Mouse (Mus musculus) lung, embryonic 14.5 days (tissue): ENCODE results near the gene Itih5. TPM values are rescaled to one million over a fixed set of nuclear protein-coding genes. Genes with fewer than 3 reads are reported as not detected.
A peak's percentile ranks its signal among the peaks of the same experiment; 100 is the strongest.

Source experiments
- ATAC-seq: fragments of 200-750 bp; cut with Nextera tagmentation; 2 replicates; pipeline ENCODE4 v1.8.0; 2017; ENCODE audit warnings: mild to moderate bottlenecking, moderate TSS enrichment, moderate library complexity; ENCODE audit not compliant: insufficient read depth
- DNase-seq: peaks from one replicate; pipeline ENCODE4 v3.0.0-alpha.2; 2015
- H3K27ac ChIP-seq: fragments of 300-500 bp; sonication (generic); 2 replicates; pipeline ENCODE4 v1.5.1; 2014; ENCODE audit warnings: low read depth, mild to moderate bottlenecking, moderate library complexity
- H3K27me3 ChIP-seq: fragments of 300-500 bp; sonication (generic); 2 replicates; pipeline ENCODE4 v1.6.1; 2014; ENCODE audit warnings: low read length, control low read depth; ENCODE audit not compliant: insufficient read depth
- H3K36me3 ChIP-seq: fragments of 300-500 bp; sonication (generic); 2 replicates; pipeline ENCODE4 v1.6.1; 2014; ENCODE audit warnings: control low read depth; ENCODE audit not compliant: insufficient read depth
- H3K4me1 ChIP-seq: fragments of 300-500 bp; sonication (generic); 2 replicates; pipeline ENCODE4 v1.6.1; 2014; ENCODE audit warnings: antibody characterized with exemption, control low read depth; ENCODE audit not compliant: insufficient read depth
- H3K4me2 ChIP-seq: fragments of 300-500 bp; sonication (generic); 2 replicates; pipeline ENCODE4 v1.6.1; 2014; ENCODE audit warnings: mild to moderate bottlenecking
- H3K4me3 ChIP-seq: fragments of 300-500 bp; sonication (generic); 2 replicates; pipeline ENCODE4 v1.5.1; 2014; ENCODE audit warnings: low read depth, low read length
- H3K9ac ChIP-seq: fragments of 300-500 bp; sonication (generic); 2 replicates; pipeline ENCODE4 v1.6.1; 2014
- H3K9me3 ChIP-seq: fragments of 300-500 bp; sonication (generic); 2 replicates; pipeline ENCODE4 v1.6.1; 2016; ENCODE audit warnings: low read depth, low read length, control low read depth
- CTCF ChIP-seq: IDR thresholded peaks from 2 replicates; pipeline ENCODE4 v1.5.1; 2016; ENCODE audit warnings: antibody characterized with exemption, low read depth
- WGBS: fragments of 180-500 bp; shearing (Covaris S2); extraction: QIAGEN DNeasy Blood & Tissue Kit; methylation state at CpG from one replicate; pipeline ENCODE4 v1.1.7; 2014; 5-methylcytosine and 5-hydroxymethylcytosine counted together
- polyA plus RNA-seq: library from polyadenylated mRNA; unstranded; fragments of >200 nt; fragmentation: Nextera tagmentation; extraction: Ambion mirVana; gene quantifications from 2 replicates; pipeline ENCODE4 v1.2.1, GENCODE M21; 2014

Itih5 gene
- polyA plus RNA-seq, 1 experiment from 2014 or later: 4.1 TPM

DNA sequence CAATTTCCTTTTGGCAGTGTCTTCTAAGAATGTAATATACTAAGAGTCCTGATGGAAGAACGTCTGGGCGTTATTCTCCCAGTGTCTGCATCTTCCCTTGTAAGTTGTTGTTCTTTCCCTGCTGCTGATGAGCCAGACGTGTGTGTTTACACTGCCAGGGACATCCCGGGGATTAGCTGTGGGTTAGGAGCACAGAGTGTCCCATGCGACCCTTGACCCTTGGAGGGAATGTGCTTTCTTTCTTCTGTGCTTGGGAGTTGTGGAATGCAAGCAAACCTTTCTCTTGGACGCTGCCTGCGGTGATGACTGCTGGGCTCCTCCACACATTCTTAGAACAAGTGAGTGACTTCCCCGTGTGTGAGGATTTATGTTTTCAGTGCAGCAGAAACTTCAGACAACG lies 89.6 kb downstream of the Itih5 start:
- no peak overlapping the region for H3K4me3 ChIP-seq
- no peak overlapping the region for H3K27ac ChIP-seq
- H3K9ac ChIP-seq: no peak overlapping the region
- no peak overlapping the region for H3K4me2 ChIP-seq
- peak; percentile 38; the same call in 1 of the 2 replicates for ATAC-seq
- 8% methylated on average over 9 of the region's 9 CpGs for WGBS
- TF ChIP-seq CTCF: no peak
- H3K9me3 ChIP-seq: no peaks in the 10 kb centered on the region
- no peaks in the 10 kb centered on the region for H3K4me1 ChIP-seq
- DNase-seq: peak; percentile 31
- H3K36me3 ChIP-seq: no peaks in the 10 kb centered on the region
- no peaks in the 10 kb centered on the region for H3K27me3 ChIP-seq

DNA sequence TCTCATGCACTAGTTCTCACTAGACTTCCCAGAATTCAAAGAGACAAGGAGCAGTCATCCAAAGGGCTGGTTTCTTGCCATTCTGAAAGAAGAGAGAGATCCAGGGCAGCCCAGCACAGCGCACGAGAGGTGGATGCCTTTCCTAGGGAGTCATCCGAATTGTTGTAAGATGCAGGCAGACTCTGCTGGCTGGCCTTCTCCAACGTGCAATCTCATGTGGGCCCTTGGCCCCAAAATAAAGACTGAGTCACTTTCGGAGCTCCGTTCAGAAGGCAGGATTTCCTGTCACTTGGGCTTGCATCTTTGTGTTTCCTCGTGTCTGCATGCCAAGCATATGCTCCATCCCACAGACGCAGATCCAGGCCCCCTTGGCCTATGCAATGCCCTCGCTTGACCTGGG lies 97.1 kb downstream of the Itih5 start:
- Histone ChIP-seq H3K4me2 (no peak overlapping the region), H3K36me3 (no peaks in the 10 kb centered on the region), H3K9ac (no peak overlapping the region), H3K27me3 (no peaks in the 10 kb centered on the region), H3K4me1 (no peaks in the 10 kb centered on the region), H3K4me3 (no peak overlapping the region), H3K27ac (no peak overlapping the region), H3K9me3 (no peaks in the 10 kb centered on the region)
- 78% methylated on average over 9 of the region's 9 CpGs for WGBS
- ATAC-seq (no peak), DNase-seq (no peak)
- TF ChIP-seq CTCF: no peak

DNA sequence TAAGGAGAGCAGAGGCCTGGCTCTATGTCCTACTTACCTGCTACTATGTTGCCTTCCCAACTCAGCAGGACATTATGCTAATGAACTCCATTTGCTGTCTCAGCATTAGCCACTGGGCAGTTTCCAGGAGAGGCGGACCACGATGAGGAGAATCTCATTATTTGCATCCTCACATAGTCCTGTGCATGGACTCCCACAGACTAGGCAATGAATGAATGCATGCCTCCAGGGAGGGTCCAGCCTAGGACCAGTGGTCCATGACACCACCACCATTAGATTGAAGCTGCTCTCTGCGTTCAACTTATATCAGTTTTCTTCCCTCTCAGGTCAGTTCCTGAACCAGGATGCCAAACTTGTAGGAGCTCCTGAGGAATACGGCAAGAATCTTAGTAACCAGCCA lies 97.6 kb downstream of the Itih5 start:
- no peak for ATAC-seq
- WGBS: 80% methylated on average over 4 of the region's 4 CpGs

DNA sequence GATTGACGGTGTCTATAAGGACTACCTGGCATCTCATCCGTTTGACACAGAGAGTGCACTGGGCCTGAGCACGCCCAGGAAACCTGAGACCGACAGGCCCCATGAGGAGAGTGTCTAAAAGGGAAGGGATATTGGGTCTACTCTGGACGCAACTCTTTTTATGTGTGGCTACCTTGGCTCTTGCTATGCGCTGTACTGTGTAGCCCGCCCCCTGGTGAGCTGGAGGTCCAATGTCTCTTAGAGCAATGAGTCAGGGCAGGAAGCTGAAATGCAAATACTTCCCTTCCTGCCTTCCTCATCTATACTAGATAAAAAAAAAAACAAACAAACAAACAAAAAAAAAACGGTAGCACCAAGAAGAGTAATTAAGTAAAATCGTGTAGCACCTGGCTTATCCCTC lies 98.1 kb downstream of the Itih5 start:
- WGBS: 85% methylated on average over 9 of the region's 9 CpGs
- no peak overlapping the region for H3K4me2 ChIP-seq
- H3K27ac ChIP-seq: no peak overlapping the region
- H3K4me3 ChIP-seq: no peak overlapping the region
- H3K27me3 ChIP-seq: no peaks in the 10 kb centered on the region
- no peak for TF ChIP-seq CTCF
- no peak for ATAC-seq
- no peak for DNase-seq
- H3K4me1 ChIP-seq: no peaks in the 10 kb centered on the region
- H3K36me3 ChIP-seq: no peaks in the 10 kb centered on the region
- H3K9me3 ChIP-seq: no peaks in the 10 kb centered on the region
- no peak overlapping the region for H3K9ac ChIP-seq

More for the DNA sequence above, 97.6 kb downstream of the Itih5 start:
- no peak overlapping the region for H3K27ac ChIP-seq
- H3K9ac ChIP-seq: no peak overlapping the region
- H3K4me1 ChIP-seq: no peaks in the 10 kb centered on the region
- no peak for TF ChIP-seq CTCF
- no peak overlapping the region for H3K4me3 ChIP-seq
- no peaks in the 10 kb centered on the region for H3K9me3 ChIP-seq
- H3K4me2 ChIP-seq: no peak overlapping the region
- H3K27me3 ChIP-seq: no peaks in the 10 kb centered on the region
- no peaks in the 10 kb centered on the region for H3K36me3 ChIP-seq
- no peak for DNase-seq

DNA sequence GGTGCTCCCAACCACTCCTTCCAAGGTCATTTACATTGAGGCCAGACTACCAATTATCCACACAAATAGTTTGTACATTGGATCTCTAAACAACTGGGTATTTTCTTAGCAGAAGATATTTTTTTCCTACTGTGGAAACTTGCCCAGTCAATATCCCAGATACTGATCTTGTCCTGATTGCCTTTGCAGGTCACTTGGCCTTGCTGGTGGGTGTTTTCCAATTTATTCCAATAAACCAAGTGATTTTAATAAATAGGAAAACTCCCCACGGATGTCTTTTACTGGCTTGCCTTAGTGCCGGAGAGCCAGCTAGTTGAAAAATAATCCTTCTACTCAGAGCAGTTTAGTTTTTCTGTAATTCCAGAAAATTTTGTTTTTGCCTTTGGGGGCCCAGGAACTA lies 98.6 kb downstream of the Itih5 start:
- TF ChIP-seq CTCF: no peak
- Histone ChIP-seq H3K4me2 (no peak overlapping the region), H3K4me1 (no peaks in the 10 kb centered on the region), H3K36me3 (no peaks in the 10 kb centered on the region), H3K9me3 (no peaks in the 10 kb centered on the region), H3K9ac (no peak overlapping the region), H3K4me3 (no peak overlapping the region), H3K27me3 (no peaks in the 10 kb centered on the region), H3K27ac (no peak overlapping the region)
- 80% methylated on average over 2 of the region's 2 CpGs for WGBS
- no peak for DNase-seq
- no peak for ATAC-seq

DNA sequence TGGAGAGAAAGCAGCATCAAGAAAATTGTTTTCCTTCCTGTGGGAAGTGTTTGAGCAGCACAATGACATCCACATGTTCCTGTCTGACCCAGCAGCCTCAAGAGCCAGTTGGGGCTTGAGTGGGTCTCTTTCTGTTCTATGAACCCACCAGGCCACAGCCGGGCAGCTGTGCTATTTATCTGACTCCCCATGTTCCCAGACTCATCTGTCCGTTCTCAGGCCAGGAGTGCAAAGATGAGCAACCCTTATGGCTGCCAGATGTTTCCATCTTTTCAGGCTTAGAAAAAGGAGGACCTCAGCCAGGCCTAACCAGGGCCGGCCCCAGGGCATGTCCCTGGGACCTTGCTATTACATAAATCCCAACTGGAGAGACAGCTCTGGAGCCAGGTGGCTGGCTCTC lies 100.0 kb downstream of the Itih5 start:
- H3K36me3 ChIP-seq: no peaks in the 10 kb centered on the region
- H3K27ac ChIP-seq: no peak overlapping the region
- no peaks in the 10 kb centered on the region for H3K9me3 ChIP-seq
- no peak overlapping the region for H3K4me3 ChIP-seq
- no peak for TF ChIP-seq CTCF
- no peak overlapping the region for H3K4me2 ChIP-seq
- no peaks in the 10 kb centered on the region for H3K27me3 ChIP-seq
- H3K9ac ChIP-seq: no peak overlapping the region
- DNase-seq (no peak), ATAC-seq (no peak)
- no peaks in the 10 kb centered on the region for H3K4me1 ChIP-seq
- WGBS: 61% methylated on average over 3 of the region's 3 CpGs

DNA sequence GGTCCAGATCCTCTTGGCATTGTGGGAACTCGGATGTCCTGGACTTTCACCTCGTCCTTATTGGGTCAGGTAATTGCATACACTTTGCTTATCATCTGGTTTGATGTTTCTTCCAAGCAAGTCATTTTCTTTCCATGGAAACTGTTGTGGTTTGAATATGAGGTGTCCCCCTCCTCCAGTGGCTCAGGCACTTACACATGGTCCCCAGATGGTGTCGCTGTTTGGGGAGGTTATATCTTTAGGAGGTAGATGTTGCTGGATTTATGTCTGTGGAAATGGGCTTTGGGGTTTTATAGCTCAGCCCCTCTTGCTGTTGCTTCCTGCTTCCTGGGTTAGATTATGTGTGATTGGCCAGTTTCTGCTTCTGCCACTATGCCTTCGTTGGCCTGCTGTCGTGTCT lies 103.6 kb downstream of the Itih5 start:
- Histone ChIP-seq H3K36me3 (no peaks in the 10 kb centered on the region), H3K4me3 (no peak overlapping the region), H3K4me1 (no peaks in the 10 kb centered on the region), H3K27me3 (no peaks in the 10 kb centered on the region), H3K27ac (no peak overlapping the region), H3K9ac (no peak overlapping the region), H3K9me3 (no peaks in the 10 kb centered on the region), H3K4me2 (no peak overlapping the region)
- ATAC-seq (no peak), DNase-seq (no peak)
- WGBS: 61% methylated on average over 5 of the region's 5 CpGs
- TF ChIP-seq CTCF: no peak

DNA sequence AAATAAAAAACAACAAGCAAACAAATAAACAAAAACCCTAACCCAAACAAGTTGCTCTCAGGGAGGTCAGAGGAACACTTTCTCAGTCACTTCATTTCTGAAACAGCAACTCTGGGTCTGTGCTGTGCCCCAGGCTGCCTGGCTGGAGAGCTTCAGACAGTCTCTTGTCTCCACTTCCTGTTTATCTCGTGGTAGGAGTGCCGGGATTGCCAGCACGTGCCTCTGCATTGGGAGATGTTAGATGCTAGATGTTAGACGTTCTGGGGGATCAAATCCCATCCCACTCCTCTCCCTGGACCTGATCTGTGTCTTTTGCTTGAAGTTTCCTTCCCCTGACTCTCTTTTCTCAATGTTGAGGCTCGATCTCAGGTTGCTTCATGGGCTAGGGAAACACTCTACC lies 104.9 kb downstream of the Itih5 start:
- Histone ChIP-seq H3K4me3 (no peak overlapping the region), H3K27me3 (no peaks in the 10 kb centered on the region), H3K4me2 (no peak overlapping the region), H3K9ac (no peak overlapping the region), H3K4me1 (no peaks in the 10 kb centered on the region), H3K36me3 (no peaks in the 10 kb centered on the region), H3K9me3 (no peaks in the 10 kb centered on the region), H3K27ac (no peak overlapping the region)
- no peak for ATAC-seq
- TF ChIP-seq CTCF: no peak
- no peak for DNase-seq
- 43% methylated on average over 5 of the region's 5 CpGs for WGBS
